Mouse (Mus musculus): ENCODE results near the gene Bend6. TPM values are rescaled to one million over a fixed set of nuclear protein-coding genes. Genes with fewer than 3 reads are reported as not detected.

Gene Bend6
- polyA plus RNA-seq (2015; fragmentation: Nextera tagmentation; extraction: Ambion mirVana) = 124 and 127 TPM in 2 replicates

GRCm38 (mm10) chr1:33907421-33908190 is at the start of gene Bend6:
Gene Bend6, minus strand, starts transcription at chr1:33907816.

GRCm38 (mm10) chr1:33908191-33908962 is 761 bp upstream of the Bend6 start, which contains the start of gene Dst:
Gene Dst, plus strand, starts transcription at chr1:33908225.

GRCm38 (mm10) chr1:33813868-33814794 is 93.5 kb downstream of the Bend6 start, which contains the start of gene Zfp451:
Gene Zfp451, minus strand, starts transcription at chr1:33814595.

Other genes with a start within 250 kb of the Bend6 start
- 11.9 and 12.7 TPM in 2 replicates for gene Prim2, start 238.0 kb downstream of the Bend6 start, polyA plus RNA-seq (2015; fragmentation: Nextera tagmentation; extraction: Ambion mirVana)
- gene Rab23, start 187.9 kb downstream of the Bend6 start, polyA plus RNA-seq (2015; fragmentation: Nextera tagmentation; extraction: Ambion mirVana) = 24.9 and 28.6 TPM in 2 replicates
- 25.1 and 26.6 TPM in 2 replicates for gene Bag2, start 150.0 kb downstream of the Bend6 start, polyA plus RNA-seq (2015; fragmentation: Nextera tagmentation; extraction: Ambion mirVana)
- gene Zfp451, start 93.2 kb downstream of the Bend6 start, polyA plus RNA-seq (2015; fragmentation: Nextera tagmentation; extraction: Ambion mirVana) = 23.6 TPM in 2 replicates
- gene Dst, start 409 bp upstream of the Bend6 start, polyA plus RNA-seq (2015; fragmentation: Nextera tagmentation; extraction: Ambion mirVana) = 35.7 and 39.3 TPM in 2 replicates